Mouse (Mus musculus): ENCODE measurements around the gene Rbbp8nl.

GRCm38 (mm10) chr2:180262441-180262840, 27.2 kb downstream of the Rbbp8nl start:
- no peak for TF ChIP-seq CTCF (IDR thresholded peaks at IDR 0.05; ENCODE audit: low read depth)
- TF ChIP-seq EP300 (IDR thresholded peaks at IDR 0.05; ENCODE audit: low read depth) = peak; percentile 73

All from heart, postnatal 0 days (tissue).